Mouse (Mus musculus) layer of hippocampus, adult 11-12 months (tissue): ENCODE data around the gene Ren1.

Source experiments
- DNase-seq: peaks from one replicate; pipeline ENCODE4 v3.0.0; 2022; ENCODE audit warnings: low spot score

The Ren1 gene

GRCm38 (mm10) chr1:133409786-133410185 is 59.5 kb downstream of the Ren1 start:
- no peak for DNase-seq
